Mouse (Mus musculus): Measurements from ENCODE around the gene Ssna1.
"Not testable (repeated sequence)": the region's sequence is repeated elsewhere in the genome, so short reads cannot be mapped to it uniquely, and the experiment has no call there.

Ssna1 gene

GRCm38 (mm10) chr2:25258887-25259286 lies 13.4 kb downstream of the Ssna1 start:
- DNase-seq: peak in 1 of 2 experiments; percentile 56

GRCm38 (mm10) chr2:25257250-25257649 lies 15.0 kb downstream of the Ssna1 start:
- not testable (repeated sequence) for DNase-seq

- DNase-seq: peak; percentile 64 to 82
Observed at GRCm38 (mm10) chr2:25256443-25257109, 15.7 kb downstream of the Ssna1 start.

- peak; percentile 91 to 95 for DNase-seq
Observed at GRCm38 (mm10) chr2:25255284-25255779, 16.9 kb downstream of the Ssna1 start, which contains the start of gene Tmem203. Gene Tmem203 (plus strand): TSS chr2:25255439.

GRCm38 (mm10) chr2:25252331-25252730 lies 19.9 kb downstream of the Ssna1 start:
- peak; percentile 48 to 74 for DNase-seq

GRCm38 (mm10) chr2:25246183-25247072 lies 25.8 kb downstream of the Ssna1 start, which contains the start of gene AL732309.1:
Gene AL732309.1 (minus strand): TSS chr2:25246863.
- peak; percentile 56 to 65 for DNase-seq

- peak; percentile 44 to 48 for DNase-seq
Observed at GRCm38 (mm10) chr2:25244144-25244543, 28.1 kb downstream of the Ssna1 start.

- DNase-seq: no peak
Observed at GRCm38 (mm10) chr2:25243342-25243741, 28.9 kb downstream of the Ssna1 start.

- DNase-seq: peak in 1 of 2 experiments; percentile 50
Observed at GRCm38 (mm10) chr2:25242101-25242506, 30.1 kb downstream of the Ssna1 start, which contains the start of the genes Rnf208 and Cysrt1. Gene Rnf208 (plus strand): TSS chr2:25242255. Gene Cysrt1 (minus strand): TSS chr2:25242452.

GRCm38 (mm10) chr2:25241438-25241775 lies 30.8 kb downstream of the Ssna1 start:
- DNase-seq: no peak

- peak; percentile 91 for DNase-seq
Observed at GRCm38 (mm10) chr2:25240723-25241437, 31.4 kb downstream of the Ssna1 start.

GRCm38 (mm10) chr2:25240310-25240709 lies 31.9 kb downstream of the Ssna1 start:
- no peak for DNase-seq

GRCm38 (mm10) chr2:25239766-25240165 lies 32.5 kb downstream of the Ssna1 start:
- no peak for DNase-seq

GRCm38 (mm10) chr2:25238106-25238505 lies 34.1 kb downstream of the Ssna1 start:
- DNase-seq: no peak

- peak; percentile 71 to 78 for DNase-seq
Observed at GRCm38 (mm10) chr2:25237522-25237921, 34.7 kb downstream of the Ssna1 start.

GRCm38 (mm10) chr2:25236614-25237013 lies 35.6 kb downstream of the Ssna1 start, which contains the start of gene Rnf224:
Gene Rnf224 (minus strand): TSS chr2:25236787.
- DNase-seq: no peak

GRCm38 (mm10) chr2:25234551-25235220 lies 37.6 kb downstream of the Ssna1 start:
- DNase-seq: peak; percentile 61 to 82

- DNase-seq: peak; percentile 64 to 66
Observed at GRCm38 (mm10) chr2:25234050-25234449, 38.2 kb downstream of the Ssna1 start, which contains the start of gene Slc34a3. Gene Slc34a3 (minus strand): TSS chr2:25234364.

- no peak for DNase-seq
Observed at GRCm38 (mm10) chr2:25233421-25233820, 38.8 kb downstream of the Ssna1 start.

GRCm38 (mm10) chr2:25231038-25231437 lies 41.2 kb downstream of the Ssna1 start:
- no peak for DNase-seq

GRCm38 (mm10) chr2:25230581-25230980 lies 41.7 kb downstream of the Ssna1 start:
- DNase-seq: no peak

GRCm38 (mm10) chr2:25229582-25229981 lies 42.7 kb downstream of the Ssna1 start:
- DNase-seq: no peak
